Mouse (Mus musculus) gastrocnemius, adult 2 months (tissue): ENCODE data around the gene Hipk1. TPM values are rescaled to one million over a fixed set of nuclear protein-coding genes. Genes with fewer than 3 reads are reported as not detected.
A peak's percentile ranks its signal among the peaks of the same experiment; 100 is the strongest.

Experiments used
- DNase-seq: peaks from one replicate; pipeline ENCODE4 v3.0.0; 2022
- H3K27ac ChIP-seq: fragments of 200-600 bp; 2 replicates; pipeline ENCODE4 v1.8.1; 2022; ENCODE audit warnings: mild to moderate bottlenecking
- H3K4me3 ChIP-seq: fragments of 200-600 bp; 2 replicates; pipeline ENCODE4 v1.8.1; 2022; ENCODE audit warnings: mild to moderate bottlenecking, moderate library complexity
- CTCF ChIP-seq: fragments of 200-600 bp; IDR thresholded peaks from 2 replicates; pipeline ENCODE4 v1.8.1; 2022; ENCODE audit warnings: antibody characterized with exemption, mild to moderate bottlenecking, moderate library complexity
- intact Hi-C: fragments of 180-260 bp; cut with DNase I; formaldehyde crosslinking; loops from one replicate; pipeline ENCODE4 v1.15.1; 2025
- total RNA-seq, 2 experiments: library from RNA; stranded (reverse); gene quantifications; 2 replicates each; pipeline ENCODE4 v1.2.3; 2021

Hipk1 gene
- total RNA-seq, 2 experiments from 2014 or later = 67.2 to 73.7 TPM

DNA sequence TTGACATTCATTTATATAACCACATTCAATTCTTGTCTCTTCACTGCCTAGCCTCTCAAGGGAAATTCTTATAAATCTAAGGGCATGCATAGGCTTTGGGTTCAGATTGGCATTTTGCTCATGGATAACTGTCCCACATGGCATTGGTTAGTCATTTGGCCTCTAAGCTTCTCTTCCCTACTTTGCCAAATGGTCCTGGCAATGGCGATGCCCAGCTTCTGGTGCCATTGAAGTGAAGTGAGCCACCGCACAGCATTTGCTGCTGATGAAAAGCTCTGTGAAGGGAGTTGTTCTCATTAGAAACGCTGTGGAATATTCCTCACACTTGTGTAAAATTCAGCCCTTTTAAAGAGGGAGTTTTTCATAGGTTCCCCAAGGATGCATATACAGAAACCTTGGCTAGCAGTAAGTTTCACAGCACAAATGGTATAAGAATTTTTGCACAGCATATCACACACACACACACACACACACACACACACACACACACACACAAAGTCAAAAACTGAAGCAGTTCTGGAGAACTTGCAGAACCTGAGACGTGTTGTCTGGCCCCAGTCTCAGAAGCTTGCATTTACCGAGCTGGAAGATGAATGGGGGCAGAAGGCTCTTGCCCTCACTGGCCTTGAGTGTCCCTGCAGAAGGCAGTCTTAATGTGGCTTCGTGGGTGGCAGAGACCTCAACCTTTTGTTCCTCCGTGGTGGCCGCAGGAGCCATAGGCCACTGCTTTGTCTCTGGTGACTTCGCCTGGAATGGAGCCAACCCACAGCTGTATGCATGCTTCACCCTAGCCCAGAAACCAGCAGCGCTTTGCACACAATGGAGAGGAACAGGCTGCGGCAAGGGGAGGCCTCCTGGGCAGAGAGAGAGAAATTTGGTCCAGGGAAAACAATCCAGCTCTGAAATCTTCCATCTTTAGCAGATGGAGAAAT lies 75.3 kb downstream of the Hipk1 start:
- peak overlapping the region; percentile 48; the same call in 1 of the 2 replicates for H3K27ac ChIP-seq
- H3K4me3 ChIP-seq = no peak overlapping the region
- peak; percentile 44 for DNase-seq
- no peak for TF ChIP-seq CTCF
- intact Hi-C loops = no loop called here

DNA sequence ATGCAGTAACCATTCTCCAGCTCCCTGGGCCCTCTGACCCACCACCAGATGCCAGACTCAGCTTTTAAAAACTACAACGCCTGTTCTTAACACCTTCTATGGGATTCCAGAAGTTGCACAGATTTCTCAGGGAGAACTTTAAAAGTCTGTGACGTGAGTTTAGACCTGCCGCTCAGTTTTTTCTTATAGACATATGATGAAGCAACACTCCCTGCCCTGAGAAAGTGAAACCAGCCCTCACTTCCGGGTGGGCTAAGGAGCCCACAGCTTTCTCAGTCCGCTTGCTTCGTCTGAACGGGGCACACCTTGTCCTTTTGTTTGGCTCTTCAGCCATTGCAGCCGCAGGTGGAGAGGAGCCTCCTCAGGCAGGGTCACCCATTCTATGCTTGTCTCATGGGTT lies 76.4 kb downstream of the Hipk1 start:
- H3K27ac ChIP-seq = no peak overlapping the region
- H3K4me3 ChIP-seq = no peak overlapping the region
- no peak for TF ChIP-seq CTCF
- intact Hi-C loops = no loop called here
- no peak for DNase-seq

DNA sequence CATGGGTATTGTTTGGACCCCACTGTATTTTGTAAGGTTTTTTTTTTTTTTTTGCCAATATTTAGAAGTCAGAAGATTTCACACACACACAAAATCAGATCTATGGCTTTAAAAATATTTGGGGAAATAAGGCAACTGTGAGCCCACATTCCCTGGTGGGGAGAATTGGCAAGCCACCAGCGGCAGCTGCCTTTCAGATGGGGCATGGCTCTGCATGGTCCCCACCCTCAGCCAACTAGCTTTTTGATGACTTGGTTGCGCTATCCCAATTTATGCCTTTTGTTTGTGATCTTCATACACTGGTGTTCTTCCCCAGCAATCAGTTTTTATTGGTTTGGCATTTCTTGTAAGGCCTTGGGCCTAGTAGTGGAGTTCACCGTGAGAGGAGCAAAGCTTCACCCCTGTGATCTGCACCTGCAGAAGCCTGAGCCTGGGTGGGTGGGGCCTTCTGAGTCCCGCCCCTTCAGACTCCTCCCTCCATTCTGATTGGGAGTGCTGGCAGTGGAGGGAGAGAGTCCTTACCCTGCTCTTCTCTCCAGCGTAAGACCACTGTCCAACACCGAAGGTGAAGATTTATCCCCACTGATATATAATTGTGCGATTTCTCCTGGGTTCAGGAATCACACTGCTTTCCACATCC lies 77.0 kb downstream of the Hipk1 start:
- H3K27ac ChIP-seq = no peak overlapping the region
- DNase-seq = no peak
- intact Hi-C loops = no loop called here
- TF ChIP-seq CTCF = no peak
- H3K4me3 ChIP-seq = no peak overlapping the region

DNA sequence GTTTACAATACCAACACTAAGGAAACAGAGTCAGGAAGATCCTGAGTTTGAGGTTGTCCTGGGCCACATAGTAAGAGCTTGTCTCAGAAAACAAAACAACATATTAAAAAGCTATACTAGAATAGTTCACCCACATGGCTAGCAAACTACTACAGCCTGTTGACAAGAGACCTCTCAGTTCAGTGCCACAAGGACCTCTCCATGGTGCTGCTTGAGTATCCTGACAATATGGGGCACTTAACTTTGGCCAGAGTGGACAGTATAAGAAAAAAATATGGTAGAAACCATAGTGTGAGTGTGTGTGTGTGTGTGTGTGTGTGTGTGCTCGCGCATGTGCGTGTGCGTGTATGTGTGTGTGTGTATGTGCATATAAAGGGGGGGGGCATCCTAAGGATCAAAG lies 79.2 kb downstream of the Hipk1 start:
- H3K4me3 ChIP-seq = no peak overlapping the region
- H3K27ac ChIP-seq = no peak overlapping the region
- intact Hi-C loops = no loop called here
- no peak for TF ChIP-seq CTCF
- no peak for DNase-seq

DNA sequence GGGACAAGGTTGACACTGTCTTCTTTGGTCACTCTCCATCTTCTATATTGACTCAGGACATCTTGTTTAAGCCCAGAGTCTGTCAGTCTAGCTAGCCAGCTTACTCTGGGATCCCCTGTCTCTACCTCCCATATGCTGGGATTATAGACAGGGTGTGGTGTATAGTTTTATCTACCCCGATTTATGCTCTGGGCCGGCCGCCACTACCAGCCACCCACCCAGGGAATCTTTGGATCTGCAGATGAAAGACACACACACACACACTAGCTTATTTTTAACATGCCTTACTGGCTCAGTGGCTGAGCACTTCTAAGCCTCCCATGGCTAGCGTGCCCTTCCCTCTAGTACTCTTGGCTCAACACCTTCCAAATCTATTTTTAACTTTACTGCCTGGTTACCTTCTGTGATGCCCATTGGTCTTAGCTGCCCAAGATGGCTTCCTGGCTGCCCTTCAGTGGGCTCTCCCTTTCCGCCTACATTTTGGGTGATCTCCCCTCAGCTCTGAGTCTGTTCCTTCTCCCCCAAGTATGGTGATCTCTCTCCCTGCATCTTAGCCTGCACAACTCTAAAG lies 81.8 kb downstream of the Hipk1 start:
- no peak overlapping the region for H3K4me3 ChIP-seq
- H3K27ac ChIP-seq = no peak overlapping the region
- intact Hi-C loops = no loop called here
- DNase-seq = no peak
- no peak for TF ChIP-seq CTCF

DNA sequence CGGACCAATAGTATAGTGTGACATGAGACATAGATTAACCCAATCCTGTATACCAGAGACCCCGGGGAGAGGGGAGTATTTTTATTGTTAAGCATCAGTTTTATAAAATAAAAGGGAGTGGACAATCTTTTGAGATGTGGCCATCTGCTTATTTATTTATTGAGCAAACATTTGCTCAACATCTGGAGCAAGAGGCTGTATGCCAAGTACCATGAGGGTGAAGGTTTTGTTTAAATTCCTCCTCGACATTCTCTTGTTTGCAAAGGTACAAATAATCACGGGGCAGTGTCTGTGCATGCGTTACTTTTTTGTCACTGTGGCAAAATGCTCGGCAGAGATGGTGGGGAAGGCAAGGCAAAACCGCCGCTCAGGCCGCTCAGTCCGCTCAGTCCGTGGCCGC lies 85.9 kb downstream of the Hipk1 start:
- DNase-seq = no peak
- no peak for TF ChIP-seq CTCF
- H3K27ac ChIP-seq = no peak overlapping the region
- no peak overlapping the region for H3K4me3 ChIP-seq
- intact Hi-C loops = no loop called here

DNA sequence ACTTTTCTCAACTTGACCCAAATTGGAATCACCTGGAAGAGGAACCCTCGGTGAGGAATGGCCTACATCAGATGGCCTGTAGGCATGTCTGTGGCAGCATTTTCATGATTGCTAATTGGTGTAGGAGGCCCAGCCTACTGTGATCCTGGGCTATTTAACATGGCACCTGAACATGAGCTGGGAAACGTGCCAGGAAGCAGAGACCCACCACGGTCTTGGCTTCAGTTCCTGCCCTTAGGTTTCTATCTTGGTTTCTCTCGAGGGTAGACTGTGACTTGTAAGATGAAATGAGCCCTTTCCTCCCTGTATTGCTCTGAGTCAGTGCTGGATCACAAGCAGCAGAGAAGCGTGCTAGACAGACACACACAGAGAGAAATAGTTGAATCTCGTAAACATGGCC lies 86.7 kb downstream of the Hipk1 start:
- intact Hi-C loops = no loop called here
- DNase-seq = no peak
- no peak overlapping the region for H3K4me3 ChIP-seq
- H3K27ac ChIP-seq = no peak overlapping the region
- no peak for TF ChIP-seq CTCF

DNA sequence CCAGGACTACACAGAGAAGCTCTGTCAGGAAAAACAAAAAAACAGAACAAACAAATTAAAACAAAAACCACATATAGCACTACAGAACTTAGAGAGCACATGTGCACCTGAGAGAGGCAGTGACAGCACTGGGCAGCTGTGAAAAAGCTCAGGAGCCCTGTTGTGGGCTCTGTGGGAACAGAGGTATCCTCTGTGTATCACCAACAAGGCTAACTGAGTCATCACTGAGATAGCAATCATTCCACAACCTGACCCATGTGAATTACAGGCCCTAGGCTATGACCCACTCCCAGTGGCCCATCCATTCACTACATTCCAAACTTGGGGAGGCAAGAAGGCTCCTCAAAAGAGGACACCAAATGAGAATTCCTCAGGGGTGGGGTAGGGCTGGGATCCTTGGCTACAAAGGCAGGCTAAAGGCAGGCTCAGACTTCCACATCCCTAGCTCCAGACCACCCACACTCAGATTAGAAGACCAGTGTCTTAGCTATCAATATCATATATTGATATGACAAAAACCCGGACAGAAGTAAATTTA lies 94.9 kb downstream of the Hipk1 start:
- no peak overlapping the region for H3K27ac ChIP-seq
- TF ChIP-seq CTCF = no peak
- H3K4me3 ChIP-seq = no peak overlapping the region
- intact Hi-C loops = no loop called here
- DNase-seq = no peak

DNA sequence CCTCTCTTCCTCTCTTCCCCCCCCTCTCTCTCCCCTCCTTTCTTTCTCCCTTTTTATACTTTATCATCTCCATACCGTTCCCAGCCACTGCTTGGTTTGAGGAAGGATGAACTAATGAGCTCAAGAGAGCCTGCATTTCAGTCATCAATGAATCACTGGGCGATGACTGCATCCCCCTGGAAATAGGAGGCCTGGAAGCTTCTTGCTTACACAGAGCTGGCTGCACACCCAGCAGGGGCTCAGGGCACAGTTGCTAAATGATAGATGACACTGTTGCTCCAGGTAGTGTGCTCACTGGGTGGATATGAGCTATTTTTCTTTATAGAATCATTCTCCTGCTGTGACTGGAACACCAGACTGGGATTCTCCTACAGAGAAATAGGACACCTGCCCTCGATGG lies 95.8 kb downstream of the Hipk1 start:
- Histone ChIP-seq H3K4me3 (no peak overlapping the region), H3K27ac (no peak overlapping the region)
- TF ChIP-seq CTCF = no peak
- intact Hi-C loops = no loop called here
- DNase-seq = no peak

DNA sequence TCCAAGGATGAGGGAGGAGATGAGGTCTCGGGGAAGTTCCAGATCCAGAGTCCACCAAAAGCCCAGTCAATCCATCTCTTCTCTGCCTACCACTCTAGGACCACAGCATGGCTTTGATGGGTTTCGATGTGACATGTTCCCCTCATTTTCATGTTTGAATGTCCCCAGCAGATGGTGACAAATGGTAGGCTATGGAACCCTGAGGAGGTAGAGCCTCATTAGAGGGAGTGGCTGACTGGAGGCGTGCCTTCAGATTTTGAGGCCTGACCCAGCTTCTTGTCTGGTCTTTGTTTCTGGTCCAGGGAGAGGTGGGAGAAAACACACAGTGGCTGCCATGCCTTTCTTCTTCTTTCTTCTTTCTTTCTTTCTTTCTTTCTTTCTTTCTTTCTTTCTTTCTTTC lies 100.9 kb downstream of the Hipk1 start:
- peak; percentile 33 for DNase-seq
- Histone ChIP-seq H3K27ac (no peak overlapping the region), H3K4me3 (no peak overlapping the region)
- intact Hi-C loops = loop anchor here (2.0 kb wide), 1 partner anchor 48 kb away; the partner anchor contains the start of genes Gm10964 and Olfml3
- peak; percentile 45 for TF ChIP-seq CTCF

Other genes with a start within 250 kb of the Hipk1 start
- not detected for gene Syt6, start 216.3 kb downstream of the Hipk1 start, total RNA-seq
- gene Atg4a-ps, start 145.5 kb downstream of the Hipk1 start, total RNA-seq = 1 to 10 TPM in 1 of 2 experiments, under 1 TPM in 1; 0.26 to 4.5 TPM
- gene Olfml3, start 53.6 kb downstream of the Hipk1 start, total RNA-seq = 1 to 10 TPM; 2.6 to 8.3 TPM
- not detected for gene Gm10964, start 52.2 kb downstream of the Hipk1 start, total RNA-seq
- 1 to 10 TPM; 6.4 to 8.6 TPM for gene Dclre1b, start 17.9 kb upstream of the Hipk1 start, total RNA-seq
- 1 to 10 TPM; 7.1 to 8.8 TPM for gene Ap4b1, start 18.0 kb upstream of the Hipk1 start, total RNA-seq
- under 1 TPM; 0.46 to 0.47 TPM for gene Gm43064, start 18.0 kb upstream of the Hipk1 start, total RNA-seq
- gene Bcl2l15, start 41.0 kb upstream of the Hipk1 start, total RNA-seq = under 1 TPM; 0.23 to 0.73 TPM
- under 1 TPM; 0.18 to 0.42 TPM for gene Ptpn22, start 68.2 kb upstream of the Hipk1 start, total RNA-seq
- 1 to 10 TPM; 7.4 to 8.1 TPM for gene Rsbn1, start 122.6 kb upstream of the Hipk1 start, total RNA-seq
- 1 to 10 TPM; 3.5 to 4.2 TPM for gene Phtf1, start 176.5 kb upstream of the Hipk1 start, total RNA-seq